Mouse (Mus musculus) heart, postnatal 0 days (tissue): ENCODE results near the gene Rtl6.

ENCODE experiments used
- CTCF ChIP-seq: IDR thresholded peaks from 2 replicates; pipeline ENCODE4 v1.5.1; 2016; ENCODE audit warnings: antibody characterized with exemption, control low read depth, low read depth
- EP300 ChIP-seq: IDR thresholded peaks from 2 replicates; pipeline ENCODE4 v1.6.1; 2016; ENCODE audit warnings: antibody characterized with exemption, low read depth

DNA sequence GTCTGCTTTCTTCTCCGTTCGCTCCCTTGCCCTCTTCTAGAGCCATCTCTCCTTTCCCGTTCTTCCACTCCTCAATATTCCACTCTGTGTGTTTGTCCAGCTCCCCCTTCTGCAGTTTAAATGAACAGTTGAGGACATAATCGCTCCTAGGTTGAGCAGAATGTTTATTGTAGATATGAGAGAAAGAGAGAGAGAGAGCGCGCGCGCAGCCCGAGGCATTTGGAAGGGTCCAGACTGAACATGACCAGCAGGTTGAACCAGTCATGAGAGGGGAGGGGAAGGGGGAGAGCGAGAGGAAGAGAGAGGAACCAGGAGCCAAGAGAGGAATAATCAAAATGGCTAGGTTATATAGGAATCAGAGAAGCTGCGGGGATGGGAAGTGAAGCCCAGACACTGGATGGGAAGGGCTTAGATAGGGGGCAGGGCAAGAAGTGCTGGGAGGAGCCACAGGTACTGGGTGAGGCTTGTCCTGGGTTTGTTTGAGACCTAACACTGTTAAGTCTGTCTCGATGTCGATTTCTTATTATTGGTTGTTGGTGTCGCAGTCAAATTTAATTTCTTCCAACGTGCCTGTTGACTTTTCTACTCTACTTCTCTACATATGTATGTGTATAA is 18.5 kb downstream of the Rtl6 start:
- TF ChIP-seq EP300 (no peak), CTCF (no peak)
